Mouse (Mus musculus): ENCODE measurements around the gene Lrrc2. TPM values are rescaled to one million over a fixed set of nuclear protein-coding genes. Genes with fewer than 3 reads are reported as not detected.

Gene Lrrc2
- polyA plus RNA-seq (2015; fragmentation: Nextera tagmentation; extraction: Ambion mirVana), result 0.29 and 1.2 TPM in 2 replicates

DNA sequence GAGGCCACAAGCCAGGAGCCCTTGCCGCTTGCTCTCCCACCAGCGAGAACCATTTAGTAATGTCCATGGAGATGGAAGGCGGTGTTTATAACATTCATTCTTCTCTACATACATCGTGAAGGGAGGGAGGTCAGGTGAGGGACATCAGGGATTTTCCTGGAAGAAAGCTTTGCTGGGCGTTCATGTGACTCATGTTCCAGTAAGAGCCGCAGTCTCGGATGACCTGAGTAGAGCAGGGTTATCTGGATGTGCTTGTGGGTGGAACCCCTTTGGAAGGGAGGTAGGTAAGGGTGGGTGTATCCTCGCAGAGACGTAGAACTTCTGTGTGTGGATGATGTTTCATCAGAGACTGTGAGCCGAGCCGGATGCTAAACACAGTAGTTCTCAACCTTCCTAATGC is at the start of gene Lrrc2:
TSS of gene Lrrc2 (plus strand) at position 149 of the 400 bp plus-strand sequence.
- 92% methylated on average over 11 of the region's 11 CpGs for WGBS

DNA sequence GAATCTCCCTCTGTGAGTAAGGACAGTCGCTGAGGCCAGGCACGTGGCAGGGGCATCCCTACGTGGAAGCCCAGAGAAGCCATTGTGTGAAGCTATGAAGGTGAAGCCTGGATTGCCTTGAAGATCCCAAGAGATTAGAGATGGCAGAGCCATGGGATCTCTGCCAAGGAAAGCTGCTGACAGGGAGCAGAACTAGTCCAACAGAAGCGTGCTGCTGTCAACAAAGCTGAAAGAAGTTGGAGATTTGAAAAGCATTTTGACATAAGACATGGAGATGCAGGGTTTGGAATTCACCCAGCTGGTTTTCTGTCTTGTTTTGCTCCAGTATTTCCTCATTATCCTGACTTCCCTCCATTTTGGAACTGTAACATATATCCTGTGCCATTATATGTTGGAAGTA is 49.1 kb upstream of the Lrrc2 start:
- Histone ChIP-seq H3K4me2 (ENCODE audit: low read length) (no peak overlapping the region), H3K4me1 (ENCODE audit: control insufficient read depth, insufficient read depth, low read length) (no peaks in the 10 kb centered on the region), H3K27ac (ENCODE audit: low read length) (no peak overlapping the region), H3K36me3 (ENCODE audit: control insufficient read depth, insufficient read depth, low read length) (no peaks in the 10 kb centered on the region), H3K27me3 (ENCODE audit: control insufficient read depth, insufficient read depth, low read depth, low read length) (no peaks in the 10 kb centered on the region), H3K9me3 (replicated peaks; ENCODE audit: control insufficient read depth, low read length, poor library complexity, severe bottlenecking) (no peaks in the 10 kb centered on the region), H3K9ac (ENCODE audit: low read depth, low read length) (no peak overlapping the region), H3K4me3 (ENCODE audit: low read depth, low read length) (no peak overlapping the region)
- no peak for ATAC-seq
- 88% methylated on average over 4 of the region's 4 CpGs for WGBS

More for the DNA sequence above, at the start of gene Lrrc2:
- Histone ChIP-seq H3K4me2 (ENCODE audit: low read length) (no peak within 1 kb of the TSS), H3K9ac (ENCODE audit: low read depth, low read length) (no peak within 1 kb of the TSS), H3K27ac (ENCODE audit: low read length) (no peak within 1 kb of the TSS), H3K4me1 (ENCODE audit: control insufficient read depth, insufficient read depth, low read length) (peaks cover 4% of the 10 kb centered on the region), H3K4me3 (ENCODE audit: low read depth, low read length) (no peak within 1 kb of the TSS), H3K27me3 (ENCODE audit: control insufficient read depth, insufficient read depth, low read depth, low read length) (no peaks in the 10 kb centered on the region), H3K36me3 (ENCODE audit: control insufficient read depth, insufficient read depth, low read length) (no peaks in the 10 kb centered on the region), H3K9me3 (replicated peaks; ENCODE audit: control insufficient read depth, low read length, poor library complexity, severe bottlenecking) (no peaks in the 10 kb centered on the region)
- ATAC-seq, result no peak

DNA sequence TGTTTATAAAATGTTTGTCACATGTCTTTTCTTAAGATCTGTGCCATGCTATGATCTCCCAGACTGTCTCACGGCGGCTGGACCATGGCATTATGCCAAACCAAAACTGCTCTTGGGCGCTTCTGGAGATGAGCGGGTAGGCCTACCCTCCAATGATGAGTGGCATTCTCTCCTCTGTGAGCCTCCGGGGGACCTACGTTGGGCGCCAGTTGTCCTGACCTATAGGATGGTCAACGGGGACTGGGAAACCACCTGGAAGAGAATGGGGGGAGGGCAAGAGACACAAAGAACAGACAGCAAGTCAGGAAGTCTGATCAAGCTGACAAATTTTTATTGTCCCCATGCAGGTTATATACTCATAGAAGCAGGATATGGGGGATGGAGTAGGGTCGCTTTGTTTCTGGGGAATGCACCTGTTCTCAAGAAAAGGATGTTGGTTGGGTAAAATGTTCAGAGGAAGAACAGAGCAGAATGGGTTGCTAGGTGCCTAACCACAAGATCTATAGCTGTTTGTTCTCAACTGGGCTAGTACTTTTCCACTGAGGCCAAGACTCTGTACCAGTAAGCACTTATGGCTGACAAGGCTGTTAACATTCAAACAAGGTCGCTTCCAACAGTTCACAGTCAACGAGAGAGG is 44.0 kb upstream of the Lrrc2 start:
- Histone ChIP-seq H3K9me3 (replicated peaks; ENCODE audit: control insufficient read depth, low read length, poor library complexity, severe bottlenecking) (no peaks in the 10 kb centered on the region; the same call in 1 of the 2 replicates), H3K4me3 (ENCODE audit: low read depth, low read length) (no peak overlapping the region), H3K36me3 (ENCODE audit: control insufficient read depth, insufficient read depth, low read length) (no peaks in the 10 kb centered on the region), H3K27ac (ENCODE audit: low read length) (no peak overlapping the region), H3K9ac (ENCODE audit: low read depth, low read length) (no peak overlapping the region), H3K27me3 (ENCODE audit: control insufficient read depth, insufficient read depth, low read depth, low read length) (no peaks in the 10 kb centered on the region), H3K4me1 (ENCODE audit: control insufficient read depth, insufficient read depth, low read length) (no peaks in the 10 kb centered on the region), H3K4me2 (ENCODE audit: low read length) (no peak overlapping the region)
- WGBS, result 91% methylated on average over 11 of the region's 11 CpGs
- ATAC-seq, result no peak

DNA sequence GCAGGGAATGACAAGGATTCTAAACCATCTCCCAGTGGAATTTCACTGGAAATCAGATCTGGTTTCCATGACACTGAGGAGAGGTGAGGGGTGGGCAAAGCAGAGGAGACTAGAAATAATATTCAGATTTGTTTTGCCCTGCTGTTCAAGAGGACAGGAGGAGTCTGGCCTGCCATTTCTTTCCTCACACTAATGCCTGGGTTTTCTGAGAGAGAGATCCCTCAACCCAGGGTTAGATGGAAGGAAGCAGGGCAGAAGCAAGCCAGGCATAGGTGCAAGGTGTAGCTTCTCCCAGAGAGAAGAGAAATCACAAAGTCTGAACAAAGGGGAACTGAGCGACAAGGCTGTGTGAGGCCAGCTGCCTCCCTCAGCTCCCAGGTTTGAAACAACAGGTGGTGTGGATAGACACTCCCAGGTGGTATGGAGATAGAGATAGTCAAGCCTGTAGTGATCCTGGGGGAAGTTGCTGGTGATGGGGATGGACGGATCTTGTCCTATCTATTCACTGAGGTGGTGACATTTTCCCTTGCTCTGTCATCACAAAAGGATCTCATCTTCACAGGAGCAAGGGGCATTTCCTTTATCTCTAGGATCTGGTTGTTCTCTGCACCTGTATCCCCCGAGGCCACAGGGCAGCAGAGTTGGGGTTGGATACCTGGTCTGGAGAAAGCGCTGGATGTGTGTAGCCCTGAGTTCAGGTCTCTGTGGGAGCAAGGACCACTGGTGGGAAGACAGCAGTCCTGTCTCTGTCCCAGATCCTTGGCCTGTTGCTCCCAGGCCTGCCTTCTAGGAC is 43.3 kb upstream of the Lrrc2 start:
- H3K4me3 ChIP-seq (ENCODE audit: low read depth, low read length), result no peak overlapping the region
- H3K27ac ChIP-seq (ENCODE audit: low read length), result no peak overlapping the region
- no peak for ATAC-seq
- no peak overlapping the region for H3K4me2 ChIP-seq (ENCODE audit: low read length)
- no peaks in the 10 kb centered on the region for H3K4me1 ChIP-seq (ENCODE audit: control insufficient read depth, insufficient read depth, low read length)
- WGBS, result 79% methylated on average over 4 of the region's 4 CpGs
- no peaks in the 10 kb centered on the region for H3K36me3 ChIP-seq (ENCODE audit: control insufficient read depth, insufficient read depth, low read length)
- no peaks in the 10 kb centered on the region; the same call in 1 of the 2 replicates for H3K9me3 ChIP-seq (replicated peaks; ENCODE audit: control insufficient read depth, low read length, poor library complexity, severe bottlenecking)
- no peak overlapping the region for H3K9ac ChIP-seq (ENCODE audit: low read depth, low read length)
- H3K27me3 ChIP-seq (ENCODE audit: control insufficient read depth, insufficient read depth, low read depth, low read length), result no peaks in the 10 kb centered on the region

DNA sequence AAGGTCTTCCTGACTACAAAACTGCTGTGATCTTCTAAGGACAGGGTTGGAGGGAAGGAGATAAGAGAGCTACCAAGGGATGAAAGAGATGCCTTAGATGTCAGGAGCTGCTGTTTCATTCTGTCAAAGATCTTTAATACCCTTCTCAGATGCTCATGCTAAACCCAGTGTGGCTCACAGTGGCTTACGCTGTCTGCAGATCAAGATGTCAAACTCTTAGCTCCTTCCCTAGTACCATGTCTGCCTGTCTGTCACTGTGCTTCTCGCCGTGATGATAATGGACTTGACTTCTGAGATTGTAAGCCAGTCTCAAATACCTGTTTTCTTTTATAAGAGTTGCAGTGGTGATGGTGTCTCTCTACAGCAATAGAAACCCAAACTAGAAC is 42.7 kb upstream of the Lrrc2 start:
- 88% methylated on average over 3 of the region's 3 CpGs for WGBS
- H3K4me2 ChIP-seq (ENCODE audit: low read length), result no peak overlapping the region
- no peaks in the 10 kb centered on the region for H3K27me3 ChIP-seq (ENCODE audit: control insufficient read depth, insufficient read depth, low read depth, low read length)
- no peaks in the 10 kb centered on the region; the same call in 1 of the 2 replicates for H3K9me3 ChIP-seq (replicated peaks; ENCODE audit: control insufficient read depth, low read length, poor library complexity, severe bottlenecking)
- H3K9ac ChIP-seq (ENCODE audit: low read depth, low read length), result no peak overlapping the region
- no peak for ATAC-seq
- H3K27ac ChIP-seq (ENCODE audit: low read length), result no peak overlapping the region
- no peaks in the 10 kb centered on the region for H3K36me3 ChIP-seq (ENCODE audit: control insufficient read depth, insufficient read depth, low read length)
- H3K4me3 ChIP-seq (ENCODE audit: low read depth, low read length), result no peak overlapping the region
- H3K4me1 ChIP-seq (ENCODE audit: control insufficient read depth, insufficient read depth, low read length), result no peaks in the 10 kb centered on the region

GRCm38 (mm10) chr9:110909371-110909967 is 41.9 kb upstream of the Lrrc2 start:
- no peaks in the 10 kb centered on the region; the same call in 1 of the 2 replicates for H3K9me3 ChIP-seq (replicated peaks; ENCODE audit: control insufficient read depth, low read length, poor library complexity, severe bottlenecking)
- H3K27me3 ChIP-seq (ENCODE audit: control insufficient read depth, insufficient read depth, low read depth, low read length), result no peaks in the 10 kb centered on the region
- no peak overlapping the region for H3K27ac ChIP-seq (ENCODE audit: low read length)
- no peaks in the 10 kb centered on the region for H3K36me3 ChIP-seq (ENCODE audit: control insufficient read depth, insufficient read depth, low read length)
- ATAC-seq, result no peak
- H3K4me2 ChIP-seq (ENCODE audit: low read length), result no peak overlapping the region
- no peaks in the 10 kb centered on the region for H3K4me1 ChIP-seq (ENCODE audit: control insufficient read depth, insufficient read depth, low read length)
- no peak overlapping the region for H3K9ac ChIP-seq (ENCODE audit: low read depth, low read length)
- H3K4me3 ChIP-seq (ENCODE audit: low read depth, low read length), result no peak overlapping the region
- WGBS, result 81% methylated on average over 6 of the region's 6 CpGs

GRCm38 (mm10) chr9:110914631-110915236 is 36.6 kb upstream of the Lrrc2 start:
- Histone ChIP-seq H3K9me3 (replicated peaks; ENCODE audit: control insufficient read depth, low read length, poor library complexity, severe bottlenecking) (no peaks in the 10 kb centered on the region), H3K36me3 (ENCODE audit: control insufficient read depth, insufficient read depth, low read length) (no peaks in the 10 kb centered on the region), H3K9ac (ENCODE audit: low read depth, low read length) (no peak overlapping the region), H3K4me1 (ENCODE audit: control insufficient read depth, insufficient read depth, low read length) (no peaks in the 10 kb centered on the region), H3K4me2 (ENCODE audit: low read length) (no peak overlapping the region), H3K27ac (ENCODE audit: low read length) (no peak overlapping the region), H3K4me3 (ENCODE audit: low read depth, low read length) (no peak overlapping the region), H3K27me3 (ENCODE audit: control insufficient read depth, insufficient read depth, low read depth, low read length) (no peaks in the 10 kb centered on the region)
- no peak for ATAC-seq
- 61% methylated on average over 21 of the region's 21 CpGs for WGBS

GRCm38 (mm10) chr9:110915466-110915865 is 35.9 kb upstream of the Lrrc2 start:
- no peak overlapping the region for H3K9ac ChIP-seq (ENCODE audit: low read depth, low read length)
- no peak overlapping the region for H3K4me3 ChIP-seq (ENCODE audit: low read depth, low read length)
- 77% methylated on average over 8 of the region's 8 CpGs for WGBS
- no peaks in the 10 kb centered on the region for H3K36me3 ChIP-seq (ENCODE audit: control insufficient read depth, insufficient read depth, low read length)
- no peak overlapping the region for H3K4me2 ChIP-seq (ENCODE audit: low read length)
- no peaks in the 10 kb centered on the region for H3K27me3 ChIP-seq (ENCODE audit: control insufficient read depth, insufficient read depth, low read depth, low read length)
- ATAC-seq, result no peak
- no peak overlapping the region for H3K27ac ChIP-seq (ENCODE audit: low read length)
- H3K9me3 ChIP-seq (replicated peaks; ENCODE audit: control insufficient read depth, low read length, poor library complexity, severe bottlenecking), result no peaks in the 10 kb centered on the region
- no peaks in the 10 kb centered on the region for H3K4me1 ChIP-seq (ENCODE audit: control insufficient read depth, insufficient read depth, low read length)

Data from midbrain, embryonic 16.5 days (tissue).